Mouse (Mus musculus) lung, postnatal 4 days (tissue): ENCODE measurements around the gene Pex11b.
A peak's percentile ranks its signal among the peaks of the same experiment; 100 is the strongest.
"Not testable (repeated sequence)": the region's sequence is repeated elsewhere in the genome, so short reads cannot be mapped to it uniquely, and the experiment has no call there.

Experiments
- DNase-seq, 2 experiments: peaks; one replicate each; pipeline ENCODE4 v3.0.0; 2021

The Pex11b gene

DNA sequence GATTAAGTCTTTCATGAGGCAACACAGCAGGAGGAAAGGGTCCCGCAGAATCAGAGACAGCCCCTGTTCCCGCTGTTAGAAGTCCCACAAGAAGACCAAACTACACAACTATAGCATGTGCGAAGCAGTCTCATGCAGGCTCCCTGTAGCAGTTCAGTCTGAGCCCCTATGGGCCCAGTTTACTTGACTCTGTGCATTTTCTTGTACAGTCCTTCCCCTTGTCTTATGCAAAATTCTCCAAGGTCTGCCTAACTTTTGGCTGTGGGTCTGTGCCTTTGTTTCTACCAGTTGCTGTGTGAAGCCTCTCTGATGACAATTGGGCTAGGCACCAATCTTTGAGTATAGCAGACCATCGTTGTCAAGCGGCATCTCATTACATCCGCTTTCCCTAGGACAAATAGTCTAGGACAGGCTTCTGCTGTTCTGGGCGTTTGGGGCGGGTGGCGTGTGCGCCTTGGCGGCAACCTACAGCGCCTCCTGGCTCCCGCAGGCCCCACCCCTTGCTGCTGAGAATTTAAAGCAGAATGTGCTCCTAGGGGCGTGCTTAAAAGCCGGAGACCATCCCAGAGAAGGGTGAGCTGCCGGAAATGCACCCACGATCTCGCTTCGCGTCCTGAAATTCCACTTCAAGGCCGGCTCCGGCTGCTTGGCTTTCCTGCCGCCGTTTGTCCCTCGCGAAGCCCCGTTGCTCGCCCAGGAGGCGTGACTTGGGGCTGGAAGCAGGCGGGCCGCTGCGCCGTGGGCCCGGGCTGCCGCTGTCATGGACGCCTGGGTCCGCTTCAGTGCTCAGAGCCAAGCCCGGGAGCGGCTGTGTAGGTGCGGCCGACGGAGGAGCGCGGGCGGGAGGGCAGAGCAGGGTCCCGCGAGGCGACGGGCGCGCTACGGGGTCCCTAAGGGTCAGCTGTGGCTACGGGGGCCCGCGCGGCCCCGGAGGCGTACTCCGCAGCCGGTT is at the start of gene Pex11b, which contains the start of gene Gm42957:
TSS of gene Pex11b (plus strand) at position 449 of the 952 bp plus-strand sequence.
TSS of gene Gm42957 (plus strand) at position 547 of the 952 bp plus-strand sequence.
- peak; percentile 93 to 95 for DNase-seq

DNA sequence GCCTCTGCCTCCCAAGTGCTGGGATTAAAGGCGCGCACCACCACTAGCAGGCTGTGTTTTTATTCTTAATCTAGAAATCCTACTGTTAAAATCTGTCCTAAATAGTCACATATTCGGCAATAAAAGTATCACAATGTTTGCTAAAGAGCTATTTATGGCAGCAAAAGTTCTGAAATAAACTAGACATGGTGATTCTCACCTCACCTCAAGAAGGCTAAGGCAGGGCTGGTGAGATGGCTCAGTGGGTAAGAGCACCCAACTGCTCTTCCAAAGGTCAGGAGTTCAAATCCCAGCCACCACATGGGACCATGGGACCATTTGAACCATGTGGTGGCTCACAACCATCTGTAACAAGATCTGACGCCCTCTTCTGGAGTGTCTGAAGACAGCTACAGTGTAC is 44.5 kb upstream of the Pex11b start:
- no peak for DNase-seq

DNA sequence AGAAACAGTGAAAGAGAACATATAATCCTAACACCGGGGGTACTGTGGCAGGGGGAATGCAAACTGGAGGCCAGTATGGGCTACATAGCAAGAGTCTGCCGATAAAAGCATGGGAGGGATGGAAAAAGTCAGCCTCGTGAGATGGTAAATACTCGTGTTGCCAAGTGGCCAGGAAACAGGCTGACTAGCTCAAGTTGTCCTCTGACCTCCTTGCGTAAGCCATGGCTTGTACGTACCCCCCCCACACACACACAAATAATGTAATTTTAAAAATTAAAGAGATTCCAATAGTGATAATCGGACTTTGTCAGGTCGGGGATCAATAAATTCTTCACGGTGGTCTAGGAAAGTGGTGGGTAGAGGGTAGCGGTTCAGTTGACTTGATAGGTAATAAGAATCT is 41.8 kb upstream of the Pex11b start:
- no peak for DNase-seq

DNA sequence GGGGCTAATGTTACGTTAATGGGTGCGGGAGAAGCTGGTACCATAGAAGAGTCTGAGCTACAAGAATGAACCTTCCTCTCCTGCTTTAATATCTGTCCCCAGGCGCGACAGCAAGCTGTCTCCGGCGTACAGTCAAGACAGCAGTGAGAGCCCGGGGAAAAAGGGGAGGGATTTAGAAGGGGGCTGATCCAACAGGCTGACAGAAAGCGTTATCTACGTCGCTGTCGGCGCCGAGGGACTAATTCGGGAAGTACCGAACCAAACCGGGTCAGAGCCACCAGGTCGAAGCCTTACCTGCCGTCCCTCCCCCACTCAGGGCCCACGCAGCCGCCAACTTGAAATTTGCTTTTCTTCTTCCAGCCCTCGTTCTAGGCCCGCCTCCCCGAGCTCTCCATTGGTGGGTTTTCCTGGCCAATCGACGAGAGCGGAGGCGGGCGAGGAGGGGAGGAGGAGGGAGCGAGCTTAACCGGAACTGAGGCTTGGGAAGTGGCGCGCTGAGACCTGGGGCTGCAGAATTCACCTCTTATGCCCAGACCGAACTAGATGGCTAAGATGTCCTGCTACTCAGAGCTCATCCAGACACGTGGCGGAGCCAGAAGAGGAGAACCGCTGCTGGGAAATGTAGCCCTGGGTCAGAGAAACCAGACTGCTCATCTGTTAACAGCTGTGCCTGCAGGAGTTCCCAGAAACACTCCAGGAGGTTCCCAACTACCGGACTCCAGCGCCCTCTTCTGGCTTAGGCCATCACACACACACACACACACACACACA is 41.2 kb upstream of the Pex11b start, which contains the start of gene Polr3gl:
TSS of gene Polr3gl (minus strand) at position 392 of the 771 bp plus-strand sequence.
- peak; percentile 95 to 96 for DNase-seq

DNA sequence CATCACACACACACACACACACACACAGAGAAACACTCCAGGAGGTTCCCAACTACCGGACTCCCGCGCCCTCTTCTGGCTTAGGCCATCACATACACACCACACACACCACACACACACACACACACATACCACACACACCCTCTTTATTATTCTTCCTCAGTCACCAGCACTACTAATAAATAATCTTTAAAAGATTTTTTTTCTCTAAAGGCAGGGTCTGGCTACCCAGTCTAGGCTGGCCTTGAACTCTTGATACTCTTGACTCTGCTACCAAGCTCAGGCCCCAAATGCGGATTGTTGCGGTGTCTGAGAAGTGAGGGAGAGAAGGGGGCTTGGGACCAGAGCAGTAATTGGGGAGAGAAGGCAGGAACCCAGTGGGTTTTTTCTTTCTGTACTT is 40.3 kb upstream of the Pex11b start:
- no peak for DNase-seq

DNA sequence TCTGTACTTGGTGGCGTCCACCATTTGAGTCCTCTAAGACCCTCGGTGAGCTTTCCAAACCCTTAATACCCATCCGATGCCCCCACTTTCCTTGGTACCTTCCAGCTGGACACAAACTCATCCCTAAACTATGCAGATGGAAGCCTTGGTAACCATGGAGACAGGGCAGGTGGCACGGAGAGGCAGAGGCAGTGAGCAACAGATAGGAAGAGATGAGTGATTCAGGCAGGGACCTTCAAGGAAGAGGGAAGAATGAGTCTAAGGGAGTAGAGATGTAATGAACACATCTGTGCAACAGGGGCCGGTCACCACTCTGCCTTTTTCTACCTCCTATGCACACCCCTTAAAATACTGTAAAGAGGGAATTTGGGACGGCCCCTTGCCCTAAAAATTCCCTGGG is 39.5 kb upstream of the Pex11b start:
- no peak for DNase-seq

DNA sequence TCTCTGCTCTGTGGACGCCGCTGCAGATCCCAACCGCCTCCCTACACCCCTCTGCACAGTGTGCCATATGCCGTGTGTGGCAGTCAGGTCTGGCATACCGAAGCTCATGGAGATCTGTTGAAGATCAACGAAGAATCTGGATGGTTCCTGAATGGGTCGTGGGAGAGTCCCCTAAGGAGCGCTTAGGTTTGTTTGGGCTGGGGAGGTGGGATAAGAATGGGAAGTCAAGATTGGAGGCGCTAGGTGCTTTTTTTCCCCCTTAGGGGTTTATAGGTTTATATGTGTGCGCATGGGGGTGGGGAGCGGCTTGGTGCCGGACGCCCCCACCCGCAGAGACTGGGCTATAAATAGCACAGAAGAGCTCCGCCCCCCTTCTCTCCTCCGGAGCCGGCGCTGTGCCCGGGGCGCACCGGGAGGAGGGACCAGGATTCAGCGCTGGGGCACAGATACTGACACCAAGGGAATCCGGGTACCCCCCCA is 38.9 kb upstream of the Pex11b start, which contains the start of gene Ankrd34a:
TSS of gene Ankrd34a (plus strand) at position 409 of the 480 bp plus-strand sequence.
- DNase-seq = peak; percentile 19 to 48

DNA sequence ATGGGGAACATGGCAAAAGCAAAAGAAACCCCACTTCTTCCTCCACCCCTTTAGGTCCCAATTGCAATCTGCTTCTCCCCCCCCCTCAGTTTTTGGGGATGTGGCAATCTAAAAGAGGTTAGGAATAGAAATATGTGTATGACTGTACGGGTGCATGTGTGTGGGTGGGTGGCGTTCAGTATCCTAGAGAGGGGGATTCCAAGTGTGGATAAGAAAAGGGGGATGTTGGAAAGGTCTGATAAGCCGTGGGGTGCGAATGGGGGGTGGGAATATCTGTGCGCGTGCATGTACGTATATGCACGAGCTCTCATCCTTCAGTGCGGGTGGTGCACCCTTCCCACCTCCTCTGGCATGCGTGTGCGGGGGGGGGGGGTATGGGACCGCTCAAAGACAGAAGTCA is 38.3 kb upstream of the Pex11b start:
- no peak for DNase-seq

DNA sequence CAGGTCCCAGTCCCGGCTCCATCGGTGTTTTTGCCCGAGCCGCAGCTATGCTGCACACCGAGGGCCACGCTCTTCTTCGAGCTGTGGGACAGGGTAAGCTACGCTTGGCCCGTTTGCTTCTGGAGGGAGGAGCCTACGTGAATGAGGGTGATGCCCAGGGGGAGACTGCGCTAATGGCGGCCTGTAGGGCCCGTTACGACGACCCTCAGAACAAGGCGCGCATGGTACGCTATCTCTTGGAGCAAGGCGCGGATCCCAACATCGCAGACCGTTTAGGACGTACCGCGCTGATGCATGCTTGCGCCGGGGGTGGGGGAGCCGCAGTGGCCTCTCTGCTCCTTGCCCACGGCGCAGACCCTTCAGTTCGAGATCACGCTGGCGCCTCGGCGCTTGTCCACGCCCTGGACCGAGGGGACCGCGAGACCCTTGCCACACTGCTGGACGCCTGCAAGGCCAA is 37.7 kb upstream of the Pex11b start:
- peak; percentile 21 to 36 for DNase-seq

DNA sequence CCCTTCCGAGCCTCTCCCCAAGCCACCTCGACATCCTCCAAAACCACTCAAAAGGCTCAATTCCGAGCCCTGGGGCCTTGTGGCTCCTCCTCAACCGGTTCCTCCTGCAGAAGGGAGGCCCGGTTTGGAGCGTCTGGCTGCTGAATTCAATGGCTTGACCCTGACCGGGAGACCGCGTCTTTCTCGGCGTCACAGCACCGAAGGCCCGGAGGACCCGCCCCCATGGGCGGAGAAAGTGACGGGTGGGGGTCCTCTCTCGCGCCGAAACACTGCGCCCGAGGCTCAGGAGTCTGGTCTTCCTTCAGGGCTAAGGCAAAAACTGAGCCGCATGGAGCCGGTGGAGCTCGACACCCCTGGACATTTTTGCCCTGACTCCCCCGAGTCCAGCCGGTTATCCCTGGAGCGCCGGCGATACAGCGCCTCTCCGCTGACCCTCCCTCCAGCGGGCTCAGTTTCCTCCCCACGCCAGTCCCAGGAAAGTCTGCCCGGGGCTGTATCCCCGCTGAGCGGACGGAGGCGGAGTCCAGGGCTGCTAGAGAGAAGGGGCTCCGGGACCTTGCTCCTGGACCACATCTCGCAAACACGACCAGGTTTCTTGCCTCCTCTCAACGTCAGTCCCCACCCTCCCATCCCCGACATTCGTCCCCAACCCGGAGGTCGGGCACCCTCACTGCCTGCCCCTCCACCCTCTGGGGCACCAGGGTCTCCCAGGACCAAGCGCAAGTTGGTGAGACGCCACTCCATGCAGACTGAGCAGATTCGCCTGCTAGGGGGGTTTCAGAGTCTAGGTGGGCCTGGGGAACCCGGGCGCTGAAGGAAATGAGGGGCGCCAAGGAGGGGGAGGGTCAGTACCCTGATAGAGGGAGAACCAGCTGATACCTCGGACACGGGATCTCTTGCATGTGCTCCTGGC is 36.8 kb upstream of the Pex11b start:
- peak; percentile 74 to 81 for DNase-seq

DNA sequence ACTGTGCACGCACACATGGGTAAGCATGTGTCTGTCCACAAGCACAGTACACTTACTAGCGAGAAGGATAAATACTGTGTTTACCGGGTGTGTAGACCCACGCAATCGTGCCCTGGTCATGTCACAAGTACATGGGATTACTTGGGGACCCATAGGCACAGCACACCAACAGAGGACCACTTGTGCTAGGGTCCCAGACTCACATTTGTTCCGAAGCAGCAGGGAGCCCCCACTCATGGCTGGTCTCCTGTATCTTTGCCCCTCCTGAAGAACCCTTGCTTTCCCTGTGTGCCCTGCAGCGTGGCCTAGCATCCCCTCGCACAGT is 36.1 kb upstream of the Pex11b start:
- no peak for DNase-seq

DNA sequence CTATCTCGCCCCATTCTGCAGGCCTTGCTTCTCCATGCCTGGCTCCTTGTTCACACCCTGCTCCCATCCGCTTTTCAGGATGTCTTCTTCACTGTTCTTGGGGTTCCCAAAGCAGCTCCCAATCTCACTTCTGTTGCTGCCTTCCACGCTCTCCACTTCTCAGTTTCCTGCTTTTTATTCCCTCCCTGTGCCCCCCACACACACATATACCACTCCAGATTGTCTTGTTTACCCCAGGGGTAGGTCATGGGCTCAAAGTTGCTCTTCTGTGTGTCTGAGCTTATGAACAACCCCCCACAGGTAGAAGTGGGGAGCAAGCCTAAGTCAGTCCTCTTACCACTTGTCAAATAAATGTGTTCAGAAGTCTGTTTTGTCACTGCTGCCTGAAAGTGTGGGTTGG is 35.8 kb upstream of the Pex11b start:
- DNase-seq = no peak

DNA sequence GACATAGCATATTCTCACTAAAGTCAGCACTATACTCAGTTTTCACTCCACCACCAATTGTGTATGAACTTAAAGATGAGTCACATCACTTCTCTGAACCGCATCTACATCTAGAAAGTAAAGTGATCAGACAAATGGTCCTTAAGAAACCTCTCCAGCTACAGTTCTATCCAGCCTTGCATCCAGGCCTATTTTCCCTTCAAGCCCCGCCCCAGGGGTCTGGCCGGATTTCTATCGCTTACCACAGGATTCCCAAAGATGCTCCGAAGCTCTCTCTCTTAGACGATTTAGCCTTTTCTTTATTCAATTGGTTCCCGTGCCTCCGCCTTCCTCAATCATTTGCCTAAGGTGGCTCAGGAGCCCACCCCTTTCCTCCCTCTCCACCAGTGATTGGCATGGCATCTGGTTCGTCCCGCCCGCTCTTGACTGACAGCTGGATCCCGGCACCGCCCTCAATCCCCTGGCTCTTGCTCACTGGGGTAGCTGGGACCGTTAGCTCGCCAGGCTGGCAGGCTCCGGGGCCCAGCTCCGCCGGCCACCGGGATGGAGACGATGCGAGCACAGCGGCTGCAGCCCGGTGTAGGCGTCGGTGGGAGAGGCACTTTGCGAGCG is 34.4 kb upstream of the Pex11b start, which contains the start of gene Lix1l:
TSS of gene Lix1l (plus strand) at position 511 of the 612 bp plus-strand sequence.
- peak; percentile 94 to 96 for DNase-seq

DNA sequence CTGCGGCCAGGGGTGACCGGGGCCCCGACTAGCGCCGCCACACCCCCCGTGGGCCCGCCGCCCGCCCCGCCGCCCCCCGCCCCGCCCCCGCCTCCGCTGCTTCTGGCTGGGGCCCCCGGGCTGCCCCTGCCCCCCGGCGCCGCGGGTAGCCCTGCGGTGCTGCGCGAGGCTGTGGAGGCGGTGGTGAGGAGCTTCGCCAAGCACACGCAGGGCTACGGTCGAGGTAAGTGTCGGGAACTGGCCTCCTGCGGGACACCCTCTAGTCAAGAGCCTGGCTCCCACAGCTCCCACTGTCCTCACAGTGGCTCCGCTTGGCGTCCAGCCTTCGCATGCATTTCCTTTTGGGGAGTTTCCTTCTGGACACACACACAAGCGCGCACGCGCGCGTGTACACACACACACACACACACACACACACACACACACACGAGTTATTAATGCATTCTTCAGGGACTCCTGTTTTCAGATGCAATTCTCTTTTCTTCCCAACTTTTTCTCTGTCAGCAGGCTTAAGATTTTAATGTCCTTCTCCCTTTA is 33.9 kb upstream of the Pex11b start:
- DNase-seq = peak; percentile 79 to 90

DNA sequence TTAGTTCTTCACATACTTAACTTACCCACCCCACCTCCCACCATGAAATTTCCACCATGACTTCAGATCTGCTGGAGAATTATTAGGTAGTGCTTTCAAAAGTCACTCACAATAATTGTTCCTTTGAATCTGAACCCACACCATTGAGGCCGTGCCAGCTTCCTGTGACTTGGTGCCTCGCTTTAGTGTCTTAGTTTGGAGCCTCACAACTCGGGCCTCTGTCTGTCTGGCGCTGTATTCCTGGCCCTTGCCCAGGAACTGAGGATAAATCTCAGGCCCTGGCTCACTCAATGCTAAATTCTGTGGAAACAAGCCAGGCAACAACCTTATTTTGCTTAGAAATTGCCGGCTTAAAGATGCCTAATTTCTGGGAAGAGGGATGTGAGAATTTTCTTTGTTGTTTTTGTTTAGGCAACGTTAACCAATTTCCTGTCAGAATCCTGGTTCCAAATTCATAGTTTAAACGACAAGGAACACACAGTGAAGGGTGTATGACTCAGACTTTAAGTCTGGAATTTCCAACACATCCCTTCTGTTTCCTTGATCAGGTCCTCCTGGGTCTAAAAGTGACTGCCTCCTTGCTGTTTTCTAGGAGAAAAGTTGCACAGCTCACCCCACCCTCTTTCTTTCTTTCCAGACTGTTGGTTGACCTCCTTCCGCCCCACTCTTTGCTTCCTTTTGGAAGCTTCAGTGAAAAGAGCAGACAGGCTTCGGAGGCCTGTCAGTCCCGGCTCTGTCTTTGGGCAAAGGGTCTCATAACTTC is 33.1 kb upstream of the Pex11b start:
- peak; percentile 42 to 58 for DNase-seq

DNA sequence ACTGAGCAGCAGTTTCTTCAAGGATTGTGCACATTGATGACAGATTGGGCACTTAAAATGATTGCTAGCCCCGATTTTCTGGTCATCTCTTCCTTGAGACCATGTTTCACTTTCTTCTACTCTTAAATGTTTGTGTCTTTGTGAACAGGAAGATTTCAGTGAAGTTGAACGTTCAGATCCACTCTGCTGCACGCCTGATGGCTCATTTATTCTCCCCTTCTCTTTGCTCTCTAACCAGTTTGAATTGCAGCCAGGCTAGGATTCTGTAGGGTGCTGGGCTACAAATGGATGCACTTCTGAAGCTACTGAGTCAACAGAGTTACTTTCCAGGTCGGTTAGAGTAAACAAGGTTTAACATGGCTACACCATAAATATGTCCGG is 32.5 kb upstream of the Pex11b start:
- DNase-seq = no peak

DNA sequence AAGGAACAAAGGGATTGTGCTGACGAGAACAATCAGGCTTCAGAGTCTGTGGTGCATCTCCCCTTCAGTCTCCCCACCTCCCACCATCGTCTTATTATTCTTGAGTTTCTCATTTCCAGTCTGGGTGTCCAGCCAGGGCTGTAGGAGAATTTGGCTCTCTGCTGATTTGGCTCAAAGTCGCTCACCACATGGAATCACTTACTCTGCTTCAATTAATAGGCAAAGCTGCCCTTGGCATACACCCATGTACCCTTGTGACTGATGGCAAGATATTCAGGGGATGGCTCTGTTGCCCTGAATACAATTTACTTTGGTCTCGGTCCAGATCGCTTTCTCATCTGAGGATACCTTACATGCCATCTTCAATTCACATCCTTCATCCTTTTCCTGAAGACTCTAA is 31.9 kb upstream of the Pex11b start:
- peak; percentile 17 to 30 for DNase-seq

DNA sequence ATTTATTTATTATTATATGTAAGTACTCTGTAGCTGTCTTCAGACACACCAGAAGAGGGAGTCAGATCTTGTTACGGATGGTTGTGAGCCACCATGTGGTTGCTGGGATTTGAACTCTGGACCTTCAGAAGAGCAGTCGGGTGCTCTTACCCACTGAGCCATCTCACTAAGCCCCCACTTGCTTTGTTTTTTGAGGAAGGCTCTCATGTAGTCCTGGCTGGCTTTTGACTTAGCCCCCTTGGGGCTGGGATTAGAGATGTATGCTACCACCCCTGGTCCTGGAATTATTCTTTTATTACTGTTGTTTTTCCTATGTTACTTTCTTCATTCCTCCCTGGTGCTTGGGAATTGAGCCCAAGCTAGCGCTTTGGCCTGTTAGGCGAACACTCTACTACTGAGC is 29.2 kb upstream of the Pex11b start:
- not testable (repeated sequence) for DNase-seq

DNA sequence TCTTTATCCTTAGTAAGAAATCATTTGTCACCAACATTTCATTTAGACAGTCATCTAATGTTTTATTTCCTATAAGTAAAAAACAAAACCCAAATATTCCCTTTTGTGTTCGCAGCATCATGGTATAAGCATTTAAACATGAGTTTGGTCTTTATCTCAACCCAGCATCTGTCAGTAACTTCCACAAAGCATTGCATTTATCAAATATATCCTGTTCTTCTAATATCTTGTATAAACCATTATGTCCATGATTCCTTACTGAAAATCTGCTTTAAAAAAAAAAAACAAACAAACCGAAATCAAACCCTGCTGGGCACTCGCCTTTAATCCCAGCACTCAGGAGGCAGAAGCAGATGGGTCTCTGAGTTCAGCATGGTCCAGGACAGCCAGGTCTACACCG is 28.6 kb upstream of the Pex11b start:
- no peak for DNase-seq

DNA sequence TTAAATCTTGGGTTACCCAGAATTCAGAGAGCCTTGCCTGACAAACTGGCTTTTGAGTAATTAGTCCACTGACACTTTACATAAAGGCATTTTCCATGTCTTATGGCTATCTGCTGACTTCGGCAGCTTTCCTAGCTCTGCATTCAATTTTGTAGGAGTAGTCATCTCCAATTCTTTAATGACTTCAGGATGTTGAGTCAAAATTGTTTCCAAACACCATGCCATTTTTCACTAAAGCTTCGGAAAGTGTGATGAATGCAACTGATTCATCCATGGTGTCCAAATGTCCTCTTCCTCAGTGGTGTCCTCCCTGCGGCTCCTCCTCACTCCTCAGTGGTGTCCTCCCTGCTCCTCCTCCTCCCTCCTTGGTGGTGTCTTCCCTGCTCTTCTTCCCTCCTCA is 17.2 kb upstream of the Pex11b start:
- DNase-seq = no peak

DNA sequence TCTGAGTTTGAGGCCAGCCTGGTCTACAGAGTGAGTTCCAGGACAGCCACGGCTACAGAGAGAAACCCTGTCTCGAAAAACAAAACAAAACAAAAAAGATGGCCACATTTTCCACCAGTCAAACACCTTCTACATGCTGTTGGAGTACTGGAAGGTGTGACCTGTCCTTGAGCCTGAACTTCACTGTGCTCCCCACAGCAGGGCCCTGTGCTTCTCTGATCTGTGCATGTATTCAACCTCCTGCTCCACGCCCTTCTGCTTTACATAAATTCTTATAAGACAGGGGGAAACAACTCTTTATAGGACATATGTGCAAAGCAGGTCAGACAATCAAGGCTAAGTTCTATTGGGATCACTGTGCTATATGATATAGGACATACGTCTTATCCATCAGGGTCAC is 12.0 kb upstream of the Pex11b start:
- DNase-seq = no peak
